ENCODE assay signal across 17 mouse cellular contexts in the genomic region with DNA sequence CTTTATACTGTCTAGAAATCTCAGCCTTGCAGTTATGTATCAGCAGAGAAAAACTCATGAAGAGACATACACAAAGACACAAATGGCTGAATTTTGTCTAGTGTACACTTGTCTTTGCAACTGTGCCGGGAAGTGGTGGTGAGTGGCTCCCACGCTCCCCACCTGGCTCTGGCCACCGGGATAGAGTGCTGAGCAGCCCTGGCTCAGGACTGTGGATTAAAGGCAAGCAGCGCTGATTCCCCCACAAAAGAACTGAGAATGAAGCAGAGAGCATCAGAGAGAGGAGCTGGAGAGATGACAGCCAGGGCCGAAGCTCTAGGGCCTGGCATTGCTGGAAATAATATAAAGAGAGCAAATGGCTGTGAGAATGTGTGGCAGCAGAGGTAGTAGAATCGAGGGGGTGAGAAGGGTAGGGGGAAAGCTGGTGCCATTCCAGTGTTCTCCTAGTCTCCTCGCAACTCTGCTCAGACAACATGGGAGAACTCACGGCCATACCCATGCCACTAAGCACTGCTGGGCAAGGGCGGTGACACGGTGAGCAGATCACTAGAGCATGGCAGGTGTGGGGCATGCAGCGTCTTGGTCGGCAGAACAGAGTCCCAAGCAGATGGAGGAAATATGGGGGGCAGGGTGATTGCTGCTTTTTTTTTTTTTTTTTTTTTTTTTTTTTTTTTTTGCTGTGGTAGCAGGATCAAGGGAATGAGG.
DNase-seq lines count a peak whose midpoint lies in the region; ATAC-seq and TF ChIP-seq lines count a peak whose summit lies in the region.
"Had no signal": no experiment of that assay in that cellular context is flagged by ENCODE, and none has a peak within 500 bp of the region (broad histone marks: within the 10 kb centered on the region; RNA-seq: fewer than 3 reads in every experiment).

No protein-coding gene starts in this region.

- H3K4me3 ChIP-seq in cerebellum, adult 2 months (replicated peaks; ENCODE audit: insufficient read depth, low read depth, low read length) = no peak overlapping the region
- no peak overlapping the region for H3K4me3 ChIP-seq in kidney, embryonic 16.5 days (ENCODE audit: low read length)
- H3K4me3 ChIP-seq in hindbrain, embryonic 14.5 days (replicated peaks; ENCODE audit: low read length) = no peak overlapping the region
- H3K4me3 ChIP-seq in midbrain, embryonic 16.5 days (ENCODE audit: low read depth, low read length) = peak overlapping the region; percentile 10; the same call in 1 of the 2 replicates
- H3K4me3 ChIP-seq in limb, embryonic 10.5 days = no peak overlapping the region
- H3K4me3 ChIP-seq: embryonic facial prominence, embryonic 13.5 days; intestine, embryonic 15.5 days; liver, embryonic 13.5 days; megakaryocyte, embryonic 14.5 days had no signal

- H3K27me3 ChIP-seq in cerebellum, adult 2 months (ENCODE audit: control insufficient read depth, insufficient read depth, low read length) = no peaks in the 10 kb centered on the region
- H3K27me3 ChIP-seq in kidney, embryonic 16.5 days (ENCODE audit: insufficient read depth, low read length) = no peaks in the 10 kb centered on the region
- H3K27me3 ChIP-seq in hindbrain, embryonic 14.5 days (ENCODE audit: control insufficient read depth, insufficient read depth, low read length) = no peaks in the 10 kb centered on the region
- H3K27me3 ChIP-seq in midbrain, embryonic 16.5 days (ENCODE audit: control insufficient read depth, insufficient read depth, low read depth, low read length) = no peaks in the 10 kb centered on the region
- H3K27me3 ChIP-seq in limb, embryonic 10.5 days (ENCODE audit: low read depth, poor library complexity, severe bottlenecking) = no peaks in the 10 kb centered on the region
- H3K27me3 ChIP-seq: embryonic facial prominence, embryonic 13.5 days; intestine, embryonic 15.5 days; liver, embryonic 13.5 days; megakaryocyte, embryonic 14.5 days had no signal

- H3K4me2 ChIP-seq in kidney, embryonic 16.5 days (replicated peaks; ENCODE audit: low read depth, low read length) = no peak overlapping the region
- 0 out of 2 replicates have a peak overlapping the region, but pooled peaks have one; percentile 1 for H3K4me2 ChIP-seq in hindbrain, embryonic 14.5 days (replicated peaks)
- H3K4me2 ChIP-seq in midbrain, embryonic 16.5 days (ENCODE audit: low read length) = peak overlapping the region; percentile 39
- H3K4me2 ChIP-seq: embryonic facial prominence, embryonic 13.5 days; heart, embryonic 11.5 days; intestine, embryonic 15.5 days; liver, embryonic 13.5 days had no signal

- no peak overlapping the region for H3K9ac ChIP-seq in kidney, embryonic 16.5 days (replicated peaks; ENCODE audit: low read length)
- H3K9ac ChIP-seq in hindbrain, embryonic 14.5 days = no peak overlapping the region
- peak overlapping the region; percentile 31; the same call in 1 of the 2 replicates for H3K9ac ChIP-seq in midbrain, embryonic 16.5 days (ENCODE audit: low read depth, low read length)
- H3K9ac ChIP-seq: embryonic facial prominence, embryonic 13.5 days; intestine, embryonic 15.5 days; liver, embryonic 13.5 days had no signal

- 8% methylated on average over 12 of the region's 12 CpGs for WGBS in cerebellum, adult 2 months
- 41% methylated on average over 12 of the region's 12 CpGs for WGBS in kidney, embryonic 16.5 days
- 36% methylated on average over 12 of the region's 12 CpGs for WGBS in hindbrain, embryonic 14.5 days
- WGBS in midbrain, embryonic 16.5 days = 13% methylated on average over 12 of the region's 12 CpGs
- WGBS in limb, embryonic 10.5 days = 54% methylated on average over 12 of the region's 12 CpGs

- peak; percentile 86 for ATAC-seq in kidney, embryonic 16.5 days (ENCODE audit: low FRiP score, low TSS enrichment)
- ATAC-seq in hindbrain, embryonic 14.5 days (ENCODE audit: low FRiP score) = peak; percentile 59; the same call in 1 of the 2 replicates
- peak; percentile 81 for ATAC-seq in midbrain, embryonic 16.5 days
- ATAC-seq: intestine, embryonic 15.5 days had no signal

- H3K27ac ChIP-seq in cerebellum, adult 2 months (ENCODE audit: insufficient read depth, low read length) = no peak overlapping the region
- no peak overlapping the region for H3K27ac ChIP-seq in kidney, embryonic 16.5 days (ENCODE audit: low read length)
- no peak overlapping the region for H3K27ac ChIP-seq in hindbrain, embryonic 14.5 days
- H3K27ac ChIP-seq in midbrain, embryonic 16.5 days (ENCODE audit: low read length) = no peak overlapping the region
- H3K27ac ChIP-seq in limb, embryonic 10.5 days = no peak overlapping the region
- H3K27ac ChIP-seq: embryonic facial prominence, embryonic 13.5 days; intestine, embryonic 15.5 days; liver, embryonic 13.5 days had no signal

- TF ChIP-seq POLR2A in cerebellum, adult 2 months (IDR thresholded peaks at IDR 0.05; ENCODE audit: borderline replicate concordance, insufficient read depth, low read length) = no peak

- H3K9me3 ChIP-seq in kidney, embryonic 16.5 days (ENCODE audit: low read length) = no peaks in the 10 kb centered on the region
- H3K9me3 ChIP-seq in hindbrain, embryonic 14.5 days (ENCODE audit: control insufficient read depth, low read length) = no peaks in the 10 kb centered on the region
- H3K9me3 ChIP-seq in midbrain, embryonic 16.5 days (replicated peaks; ENCODE audit: control insufficient read depth, low read length, poor library complexity, severe bottlenecking) = 0 out of 2 replicates have a peak, but pooled peaks cover 1% of the 10 kb centered on the region
- no peaks in the 10 kb centered on the region for H3K9me3 ChIP-seq in limb, embryonic 10.5 days (replicated peaks)
- H3K9me3 ChIP-seq: embryonic facial prominence, embryonic 13.5 days; intestine, embryonic 15.5 days; liver, embryonic 13.5 days had no signal

- no peaks in the 10 kb centered on the region; the same call in 1 of the 2 replicates for H3K4me1 ChIP-seq in cerebellum, adult 2 months (ENCODE audit: control insufficient read depth, insufficient read depth, low read length)
- no peaks in the 10 kb centered on the region for H3K4me1 ChIP-seq in kidney, embryonic 16.5 days (ENCODE audit: insufficient read depth, low read length)
- H3K4me1 ChIP-seq in hindbrain, embryonic 14.5 days (replicated peaks; ENCODE audit: control insufficient read depth, insufficient read depth, low read length) = no peaks in the 10 kb centered on the region
- H3K4me1 ChIP-seq in midbrain, embryonic 16.5 days (ENCODE audit: control insufficient read depth, insufficient read depth, low read length) = peaks cover 9% of the 10 kb centered on the region; the same call in 1 of the 2 replicates
- no peaks in the 10 kb centered on the region for H3K4me1 ChIP-seq in limb, embryonic 10.5 days
- H3K4me1 ChIP-seq: embryonic facial prominence, embryonic 13.5 days; intestine, embryonic 15.5 days; liver, embryonic 13.5 days; megakaryocyte, embryonic 14.5 days had no signal

- no peak for TF ChIP-seq CTCF in cerebellum, adult 2 months (IDR thresholded peaks at IDR 0.05; ENCODE audit: borderline replicate concordance, insufficient read depth, low read depth, low read length)

- H3K36me3 ChIP-seq in kidney, embryonic 16.5 days (ENCODE audit: insufficient read depth, low read length) = no peaks in the 10 kb centered on the region
- H3K36me3 ChIP-seq in hindbrain, embryonic 14.5 days (replicated peaks; ENCODE audit: control insufficient read depth, insufficient read depth) = no peaks in the 10 kb centered on the region
- no peaks in the 10 kb centered on the region for H3K36me3 ChIP-seq in midbrain, embryonic 16.5 days (ENCODE audit: control insufficient read depth, insufficient read depth, low read length)
- no peaks in the 10 kb centered on the region for H3K36me3 ChIP-seq in limb, embryonic 10.5 days
- H3K36me3 ChIP-seq: embryonic facial prominence, embryonic 13.5 days; intestine, embryonic 15.5 days; liver, embryonic 13.5 days had no signal

- peak; percentile 42 to 45 for DNase-seq in cerebellum, postnatal 14 days
- no peak for DNase-seq in cerebellum, adult 2 months
- DNase-seq in kidney, adult 8-10 months = no peak
- no peak for DNase-seq in hindbrain, embryonic 14.5 days (ENCODE audit: low spot score)
- no peak for DNase-seq in adrenal gland, postnatal 25 days
- no peak for DNase-seq in limb, embryonic 10.5 days (ENCODE audit: low spot score)
- DNase-seq: adrenal gland, postnatal 14 days; gastrocnemius, postnatal 36 days; layer of hippocampus, postnatal 36 days; liver, embryonic 13.5 days; right cerebral cortex, postnatal 4 days had no signal

Comparison
In these comparisons a context has a peak if more than half of its experiments do, and no peak if none do; other contexts are left out.
1. DNase-seq: peak in cerebellum, postnatal 14 days (2 of 2); none in cerebellum, adult 2 months (0 of 2), kidney, adult 8-10 months (0 of 2), hindbrain, embryonic 14.5 days (single experiment), adrenal gland, postnatal 25 days (single experiment) and limb, embryonic 10.5 days (single experiment).
2. Peak in every context shown above with its lines, with median percentiles within 50 percentile points of each other: ATAC-seq.